Mouse (Mus musculus) cerebellum, postnatal 10 days (tissue): ENCODE measurements around the gene Txn2.

ENCODE experiments used
- DNase-seq, 2 experiments: peaks; one replicate each; pipeline ENCODE4 v3.0.0; 2021; ENCODE audit warnings: mixed read lengths in 2 of 2

Txn2 gene

DNA sequence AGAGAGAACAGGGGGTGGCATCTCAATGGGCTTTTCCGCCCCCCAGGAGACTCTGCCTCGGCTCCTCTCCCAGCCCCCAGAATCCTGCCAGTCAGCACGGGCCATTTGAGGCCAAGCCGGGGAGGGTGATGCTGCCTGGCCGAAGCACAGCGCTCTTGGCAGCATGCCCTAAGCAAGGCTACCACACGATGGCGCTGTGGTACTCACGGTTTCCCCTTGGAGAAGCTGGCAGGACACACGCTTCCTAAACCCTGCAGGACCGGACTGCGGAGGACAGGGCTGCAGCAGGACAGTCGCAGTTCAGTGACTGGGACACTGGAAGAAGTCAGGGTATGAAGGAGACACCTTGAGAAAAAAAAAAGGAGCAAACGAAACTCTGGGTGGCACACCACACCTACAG, 5.0 kb upstream of the Txn2 start:
- peak; percentile 99 to 100 for DNase-seq

DNA sequence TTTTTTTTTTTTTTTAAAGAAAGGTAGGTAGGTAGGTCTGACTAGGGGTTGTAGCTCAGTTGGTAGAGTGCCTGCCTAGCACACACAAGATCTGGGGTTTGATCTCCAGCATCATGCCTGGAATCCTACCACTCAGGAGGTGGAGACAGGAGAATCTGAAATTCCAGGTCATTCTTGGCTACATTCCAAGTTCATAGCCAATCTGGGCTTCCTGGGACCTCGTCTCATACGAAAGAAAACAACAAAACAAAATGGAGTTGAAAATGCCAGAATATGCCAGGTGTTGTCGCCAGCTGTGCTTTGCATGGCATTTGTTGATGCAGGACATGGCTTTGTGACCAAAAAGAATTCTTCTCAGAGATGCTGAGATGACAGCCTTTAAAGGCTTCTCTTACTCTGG, 4.4 kb upstream of the Txn2 start:
- peak; percentile 44 to 76 for DNase-seq

DNA sequence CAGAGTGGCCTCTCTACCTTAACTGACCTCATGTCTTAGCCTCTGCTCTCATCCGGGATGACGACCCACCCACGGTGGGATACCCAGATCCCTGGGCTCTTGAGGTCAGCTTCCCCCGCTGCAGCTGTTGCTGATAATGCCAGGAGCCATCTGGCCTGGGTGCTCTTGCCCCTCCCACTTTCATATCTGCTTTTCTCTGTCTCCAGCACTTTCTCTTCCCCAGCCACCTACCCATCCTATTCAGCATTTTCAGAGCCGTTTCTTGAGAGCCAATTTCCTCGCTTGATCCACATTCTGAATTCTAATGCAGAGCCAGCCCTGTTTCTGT, 2.8 kb upstream of the Txn2 start:
- peak in 1 of 2 experiments; percentile 34 for DNase-seq

DNA sequence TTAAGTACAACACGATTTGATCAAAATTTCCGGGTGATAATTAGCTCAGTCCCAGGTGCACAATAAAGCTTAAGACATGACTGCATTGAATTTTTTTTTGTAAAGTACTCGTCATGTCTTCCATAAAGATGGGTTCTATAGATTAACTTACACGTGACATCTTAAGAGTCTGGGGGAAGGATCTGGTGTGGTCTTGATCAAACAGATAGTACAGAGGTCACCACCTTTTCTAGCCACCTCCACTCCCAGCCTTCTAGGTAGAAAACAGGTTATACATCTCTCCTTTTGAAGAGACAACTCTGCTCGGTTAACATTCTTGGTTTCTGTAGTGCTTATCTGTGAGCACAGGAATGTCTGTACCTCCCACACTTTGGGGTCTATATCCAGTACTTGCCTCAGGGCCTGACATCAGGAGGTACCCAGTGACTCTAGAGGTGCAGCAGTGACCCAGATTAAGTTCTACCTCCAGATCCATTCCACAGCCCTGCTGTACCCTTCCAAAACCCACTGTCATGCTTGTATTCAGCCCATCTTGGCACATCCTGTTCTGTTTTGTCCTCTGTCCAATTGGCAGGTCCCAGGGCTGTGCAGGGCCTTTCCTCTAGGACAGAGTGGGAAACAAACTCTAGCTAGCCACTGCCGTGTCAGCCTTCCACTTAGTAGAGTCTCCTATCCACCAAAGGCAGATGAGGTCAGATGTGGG, 2.3 kb upstream of the Txn2 start:
- DNase-seq, result peak; percentile 55 to 58

DNA sequence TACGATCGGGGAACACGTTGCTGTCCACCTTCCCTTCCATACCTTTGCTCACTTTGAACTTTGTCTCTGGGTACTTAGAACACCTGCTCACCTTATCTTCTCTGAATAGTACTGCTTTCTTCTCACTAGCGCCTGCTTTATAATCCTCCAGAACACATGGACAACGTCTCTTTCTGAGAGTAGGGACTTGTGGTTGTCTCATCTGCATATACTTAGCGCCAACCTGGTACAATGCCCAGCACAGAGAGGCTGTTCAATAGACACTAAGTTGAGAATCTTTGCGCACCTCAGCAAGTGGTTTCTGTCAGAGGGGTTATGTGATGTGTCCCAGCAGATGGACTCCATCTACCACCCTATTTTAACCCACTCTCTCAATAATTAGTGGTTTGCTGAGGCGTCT, 998 bp upstream of the Txn2 start:
- no peak for DNase-seq

DNA sequence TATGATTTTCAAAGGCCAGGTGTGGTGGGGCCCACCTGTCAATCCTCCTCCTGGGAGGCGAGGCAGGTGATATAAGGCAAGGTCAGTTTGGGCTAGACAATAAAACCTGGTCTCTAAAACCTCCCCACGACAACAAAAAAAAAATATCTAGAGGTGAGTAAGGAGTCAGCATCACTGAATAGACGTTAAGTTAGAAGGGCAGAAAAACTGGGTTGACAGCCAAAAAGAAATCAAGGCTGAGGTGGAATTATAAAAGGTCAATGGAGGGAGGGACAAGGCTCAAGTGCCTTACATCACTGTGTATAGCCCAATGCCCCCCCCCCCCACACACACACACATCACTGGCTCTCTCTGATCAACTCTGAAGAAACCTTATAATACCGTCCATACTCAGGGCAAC, 715 bp downstream of the Txn2 start:
- DNase-seq, result no peak

DNA sequence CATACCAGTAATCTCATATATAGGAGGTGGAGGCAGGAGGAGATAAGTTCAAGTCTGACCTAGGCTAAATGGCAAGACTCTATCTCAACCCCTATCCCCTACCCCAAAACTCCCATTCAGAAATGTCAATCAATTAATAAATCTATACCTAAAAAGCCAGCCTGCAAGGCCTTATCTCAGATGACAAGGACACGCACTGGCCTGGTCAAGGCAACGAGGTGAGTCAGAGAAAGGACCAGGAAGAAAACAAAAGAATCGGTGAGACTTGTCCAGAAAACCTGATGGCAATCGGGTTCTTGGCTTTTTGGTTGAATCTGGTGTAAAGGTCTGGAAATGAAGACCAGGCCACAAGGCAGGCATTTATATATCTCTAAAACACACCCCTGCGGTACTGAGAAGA, 1.9 kb downstream of the Txn2 start:
- no peak for DNase-seq

DNA sequence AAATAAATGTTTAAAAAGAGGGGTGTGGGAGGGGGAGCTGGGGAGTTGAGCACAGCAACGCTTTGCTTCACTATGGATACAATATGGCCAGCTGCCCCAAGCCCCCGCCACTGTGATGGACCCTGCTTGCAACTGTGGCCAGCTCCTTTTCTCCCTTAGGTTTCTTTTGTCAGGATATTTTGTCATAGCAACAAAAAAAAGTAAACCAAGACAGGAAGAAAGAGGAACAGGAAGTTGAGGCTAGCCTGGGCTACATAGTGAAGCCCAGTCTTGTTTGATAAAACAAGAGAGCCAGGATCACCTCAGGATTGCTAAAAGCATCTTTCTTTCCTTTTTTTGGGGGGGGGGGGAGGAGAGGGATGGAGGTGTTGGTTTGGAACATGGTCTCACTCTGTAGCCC, 3.6 kb downstream of the Txn2 start:
- no peak for DNase-seq

DNA sequence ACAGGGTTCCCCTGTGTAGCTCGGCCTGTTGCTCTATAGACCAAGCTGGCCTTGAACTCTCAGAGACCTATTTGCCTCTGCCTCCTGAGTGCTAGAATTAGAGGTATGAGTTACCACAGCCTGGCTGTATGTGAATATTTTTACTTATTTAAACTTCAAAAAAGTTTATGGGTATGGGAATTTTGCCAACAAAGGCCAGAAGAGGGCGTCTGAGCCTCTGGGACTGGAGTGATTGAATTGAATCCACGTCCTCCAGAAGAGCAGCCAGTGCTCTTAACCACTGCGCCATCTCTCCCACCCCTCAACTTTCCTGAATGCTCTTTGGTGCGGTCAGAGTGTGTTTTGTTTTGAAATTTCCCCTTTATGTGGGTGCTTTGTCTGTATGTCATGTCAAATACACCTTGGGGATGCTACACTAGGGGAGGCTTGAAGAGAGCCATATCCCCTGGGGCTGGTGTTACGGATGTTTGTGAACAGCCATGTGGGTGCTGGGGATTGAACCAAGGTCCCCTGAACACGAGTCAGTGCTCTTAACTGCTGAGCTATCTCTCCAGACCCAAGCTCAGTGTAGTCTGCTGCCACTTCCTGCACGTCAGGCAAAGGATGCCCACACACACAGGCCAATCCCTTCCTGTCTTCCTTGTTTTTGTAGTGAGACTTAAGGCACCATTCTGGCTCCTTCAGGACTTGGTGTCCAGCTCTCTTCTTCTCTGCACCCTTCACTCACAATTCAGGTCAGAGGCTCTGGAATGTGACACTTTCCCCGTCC, 5.4 kb downstream of the Txn2 start:
- no peak for DNase-seq

DNA sequence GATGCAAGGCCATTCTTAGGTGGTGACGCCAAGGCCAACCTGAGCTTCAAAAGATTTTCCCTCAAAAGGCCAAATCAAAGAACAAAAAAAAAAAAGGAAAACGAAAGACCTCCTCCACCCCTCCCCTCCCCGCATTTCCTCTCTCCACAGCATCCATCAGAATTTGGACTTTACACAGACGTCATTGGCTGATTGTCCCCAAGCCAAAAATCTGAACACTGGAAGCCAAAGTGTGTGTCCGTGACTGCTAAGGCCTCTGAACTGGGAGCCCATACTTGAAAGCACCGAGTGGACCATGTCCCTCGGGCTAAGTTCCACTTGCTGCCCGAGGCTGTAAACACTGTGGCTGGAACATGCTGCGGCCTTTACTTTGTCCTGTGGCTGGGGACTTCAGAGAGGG, 6.1 kb downstream of the Txn2 start:
- DNase-seq, result no peak

DNA sequence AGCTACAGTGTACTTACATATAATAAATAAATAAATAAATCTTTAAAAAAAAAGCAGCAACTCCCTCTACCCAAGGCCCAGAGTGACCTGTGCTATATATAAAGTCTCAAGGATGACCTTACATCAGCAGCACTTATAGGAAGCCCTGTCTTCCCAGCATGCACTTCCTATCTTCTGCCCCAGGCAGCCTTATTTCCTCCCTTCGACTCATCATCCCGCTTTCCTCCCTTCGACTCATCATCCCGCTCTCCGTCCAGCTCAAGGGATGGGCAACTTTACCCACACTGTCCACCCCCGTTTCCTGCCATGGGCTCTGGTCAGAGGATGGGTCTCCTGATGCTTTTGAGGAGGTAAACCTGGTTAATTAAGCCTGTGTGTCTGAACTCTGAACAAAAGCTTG, 7.2 kb downstream of the Txn2 start:
- no peak for DNase-seq

DNA sequence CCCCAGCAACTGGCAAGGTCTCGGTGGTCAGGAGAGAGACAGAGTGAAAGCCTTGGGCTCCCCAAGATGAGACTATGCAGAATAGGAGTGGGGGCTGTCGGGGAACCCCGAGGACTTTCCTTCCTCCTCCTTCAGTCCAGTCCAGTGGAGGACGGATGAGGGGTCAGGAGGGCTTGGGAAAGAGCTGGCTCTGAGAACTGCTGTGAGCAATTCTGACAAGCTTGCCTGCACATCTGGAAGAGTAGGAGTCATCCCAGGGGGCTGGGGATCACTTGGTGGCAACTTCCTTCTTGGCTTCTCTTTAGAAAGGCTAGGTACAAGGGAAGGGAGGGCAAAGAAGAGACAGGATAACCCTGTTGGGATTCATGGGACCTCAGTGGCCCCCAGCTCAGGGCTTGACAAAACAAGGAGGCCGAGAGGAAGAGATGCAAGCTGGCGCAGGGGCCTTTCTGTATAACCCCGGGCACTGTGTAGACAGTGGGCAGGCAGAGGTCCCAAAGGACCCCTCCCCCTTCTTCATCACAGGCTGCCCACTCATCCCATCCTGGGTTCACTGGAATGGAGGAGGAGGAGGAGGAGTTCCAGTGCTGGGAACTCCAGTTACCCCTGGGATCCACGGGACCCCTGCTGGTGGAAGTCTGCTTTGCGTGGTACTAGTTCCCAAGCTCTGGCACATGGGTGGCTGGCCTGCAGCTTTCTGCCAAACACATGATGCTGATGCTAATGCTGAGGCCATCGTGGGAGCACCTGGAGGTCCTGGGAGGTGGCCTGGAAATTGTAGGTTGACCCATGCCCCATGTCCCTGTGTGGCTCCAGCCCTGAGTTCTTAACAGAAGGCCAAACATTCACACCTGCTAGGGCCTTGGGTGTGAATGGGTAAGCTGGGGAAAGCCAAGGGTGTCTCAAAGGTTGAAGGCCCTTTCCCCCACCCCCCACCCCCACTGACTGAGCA, 8.0 kb downstream of the Txn2 start:
- peak in 1 of 2 experiments; percentile 32 for DNase-seq

DNA sequence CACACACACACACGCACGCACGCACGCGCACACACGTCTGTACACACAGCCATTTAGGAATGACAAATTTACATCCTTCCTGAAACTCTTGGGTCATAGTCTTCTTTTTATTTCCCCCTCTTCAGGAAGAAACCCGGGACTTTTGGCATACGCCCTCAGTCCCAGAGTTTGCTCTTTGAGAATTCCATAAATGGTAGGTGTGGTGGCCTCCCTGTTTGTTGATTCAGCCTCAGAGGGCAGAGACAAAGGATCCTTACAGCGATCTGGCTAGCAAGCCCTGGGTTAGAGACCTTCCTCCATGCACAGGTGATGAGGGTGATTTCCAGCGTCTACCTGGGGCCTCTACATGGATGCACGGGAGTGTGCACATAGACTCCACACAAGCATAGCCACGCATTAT, 9.4 kb downstream of the Txn2 start:
- no peak for DNase-seq

DNA sequence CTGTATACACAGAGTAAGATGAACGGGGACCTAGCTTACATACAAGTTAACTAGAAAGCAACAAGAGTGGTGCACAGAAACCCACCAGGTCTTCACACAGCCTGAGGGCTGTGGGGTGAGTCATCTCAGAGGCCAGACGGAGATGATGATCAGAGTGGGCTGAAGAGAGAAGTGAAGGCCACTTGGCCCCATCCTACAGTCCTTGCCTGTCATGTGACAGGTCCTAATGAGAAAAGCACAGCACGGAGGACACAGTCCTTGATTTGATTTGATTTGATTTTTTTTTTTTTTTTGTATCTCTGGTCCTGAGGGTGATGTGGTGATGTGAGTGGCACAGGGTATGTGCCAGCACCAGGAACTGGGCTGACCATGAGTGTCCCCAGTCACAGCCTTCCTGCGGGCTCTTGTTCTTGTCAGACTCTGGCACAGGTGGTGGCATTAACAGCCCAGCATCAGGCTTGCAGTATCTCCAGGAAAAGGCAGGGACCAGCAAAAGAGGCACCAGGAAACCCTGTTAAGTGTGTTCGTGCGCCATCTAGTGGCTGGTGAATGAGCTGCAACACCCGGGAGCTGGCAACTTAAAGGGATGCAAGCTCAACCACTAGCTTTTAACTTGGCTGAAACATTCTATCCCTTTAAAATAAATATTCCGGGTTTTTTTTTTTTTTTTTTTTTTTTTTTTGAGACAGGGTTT, 11.8 kb downstream of the Txn2 start:
- DNase-seq, result peak; percentile 94 to 97

DNA sequence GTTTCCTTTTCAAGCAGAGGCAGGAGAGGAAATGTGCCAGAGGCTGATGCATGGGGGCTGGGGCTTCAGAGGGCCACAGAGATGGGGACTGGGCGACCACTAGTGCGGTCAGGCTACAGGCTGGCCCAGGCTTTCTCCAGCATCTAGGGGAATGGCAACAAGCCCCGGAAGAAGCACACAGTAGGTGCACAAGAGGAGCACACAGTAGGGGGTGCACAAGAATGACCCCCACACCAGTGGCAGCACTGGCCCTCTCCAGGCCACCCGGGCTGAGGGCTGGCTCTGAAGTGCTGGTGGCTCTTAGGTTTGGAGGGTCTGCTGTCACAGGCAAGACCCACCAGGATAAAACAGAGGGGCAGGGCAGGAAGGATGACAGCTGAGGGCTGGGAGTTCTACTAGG, 13.5 kb downstream of the Txn2 start:
- DNase-seq, result no peak

DNA sequence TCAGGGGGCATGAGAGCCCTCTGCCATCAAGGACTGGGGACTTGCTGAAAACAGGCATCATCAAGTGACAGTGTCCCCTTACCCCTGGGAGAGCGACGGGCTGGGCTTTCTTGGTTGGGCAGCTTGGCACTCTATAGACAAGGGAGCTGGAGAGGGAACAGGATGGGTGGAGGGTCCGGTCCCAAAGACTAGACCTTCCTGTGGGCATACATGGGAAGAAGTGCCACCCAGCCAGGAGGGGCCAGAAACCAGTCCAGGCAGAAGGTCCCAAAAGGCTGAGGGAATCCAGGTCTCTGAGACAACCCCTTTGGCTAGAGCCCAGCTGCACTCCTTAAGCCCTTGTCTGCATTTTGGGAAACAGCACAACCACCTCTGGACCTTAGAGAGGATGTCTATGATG, 14.3 kb downstream of the Txn2 start:
- no peak for DNase-seq

DNA sequence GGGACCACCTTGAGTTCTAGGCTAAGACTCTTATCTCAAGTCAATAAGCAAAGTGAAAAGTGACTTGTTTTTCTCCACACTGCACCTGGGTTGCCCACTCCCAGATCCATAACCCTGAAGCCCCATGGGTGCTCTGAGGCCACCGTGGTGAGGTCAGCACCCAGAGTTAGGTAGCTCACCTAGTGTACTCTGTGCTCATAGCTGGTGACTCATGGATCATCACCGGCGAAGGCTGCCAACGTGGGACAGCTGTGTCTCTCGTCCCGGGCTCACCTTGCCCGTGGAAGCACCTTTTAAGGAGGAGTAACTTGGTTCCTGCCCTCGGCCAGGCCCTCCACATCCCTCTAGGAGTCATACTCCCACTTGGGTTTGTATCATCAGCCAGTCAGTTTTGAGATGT, 15.8 kb downstream of the Txn2 start:
- DNase-seq, result no peak

DNA sequence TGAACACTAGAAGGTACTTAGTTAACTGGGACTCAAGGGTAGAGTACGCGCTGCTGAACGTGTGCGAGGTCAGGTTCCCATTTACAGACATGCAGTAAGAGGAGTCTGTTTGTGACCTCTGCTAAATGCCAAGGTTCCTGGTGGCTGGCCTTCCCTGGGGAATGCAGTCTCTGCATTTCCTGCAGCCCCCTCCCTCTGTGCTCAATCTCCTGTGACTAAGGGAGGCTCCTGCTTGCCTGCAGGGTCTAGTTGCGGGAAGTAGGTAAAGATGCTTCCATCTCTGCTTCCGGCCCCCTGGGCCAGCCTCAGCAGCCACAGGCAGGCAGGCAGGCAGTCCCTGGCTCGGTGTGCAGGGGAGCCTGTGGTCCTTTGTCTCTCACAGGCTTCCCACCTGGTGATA, 16.2 kb downstream of the Txn2 start:
- DNase-seq, result no peak

DNA sequence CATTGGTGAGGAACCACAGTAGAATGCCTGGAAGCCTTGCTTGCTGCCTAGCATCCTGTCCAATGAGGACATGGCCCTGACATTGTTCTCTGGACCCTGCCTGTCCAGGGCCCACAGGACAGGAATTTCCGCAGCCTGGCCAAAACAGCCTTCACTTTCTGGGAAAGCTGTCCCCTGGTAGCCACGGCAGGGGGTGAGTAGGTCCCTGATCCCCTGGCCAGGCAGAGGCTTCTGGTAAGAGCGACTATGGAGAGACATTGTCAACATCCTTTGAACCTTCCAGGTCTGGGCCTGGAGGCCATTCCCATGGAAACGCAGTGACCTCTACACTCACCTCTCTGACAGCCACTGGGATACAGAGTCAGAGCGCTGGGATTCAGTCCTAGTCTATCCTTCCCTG, 16.8 kb downstream of the Txn2 start:
- no peak for DNase-seq

DNA sequence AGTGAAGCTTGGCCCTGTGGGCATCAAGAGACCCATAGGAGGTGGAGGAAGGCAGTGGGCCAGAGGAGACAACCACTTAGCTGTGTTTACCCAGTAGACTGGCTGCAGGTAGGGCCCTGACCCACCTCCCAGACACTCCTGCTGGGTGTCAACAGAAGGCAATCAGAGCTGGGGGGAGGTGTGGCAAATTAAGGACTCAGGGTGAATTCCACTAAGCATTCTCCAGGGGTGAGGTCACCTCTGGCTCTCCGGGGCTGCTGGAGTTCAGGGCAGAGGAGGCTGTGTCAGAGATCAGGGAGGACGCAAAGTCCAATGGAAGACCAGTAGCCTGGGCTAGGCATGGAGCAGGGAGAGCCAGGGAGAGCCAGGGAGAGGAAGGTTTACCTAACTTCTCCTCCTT, 17.7 kb downstream of the Txn2 start:
- DNase-seq, result no peak

DNA sequence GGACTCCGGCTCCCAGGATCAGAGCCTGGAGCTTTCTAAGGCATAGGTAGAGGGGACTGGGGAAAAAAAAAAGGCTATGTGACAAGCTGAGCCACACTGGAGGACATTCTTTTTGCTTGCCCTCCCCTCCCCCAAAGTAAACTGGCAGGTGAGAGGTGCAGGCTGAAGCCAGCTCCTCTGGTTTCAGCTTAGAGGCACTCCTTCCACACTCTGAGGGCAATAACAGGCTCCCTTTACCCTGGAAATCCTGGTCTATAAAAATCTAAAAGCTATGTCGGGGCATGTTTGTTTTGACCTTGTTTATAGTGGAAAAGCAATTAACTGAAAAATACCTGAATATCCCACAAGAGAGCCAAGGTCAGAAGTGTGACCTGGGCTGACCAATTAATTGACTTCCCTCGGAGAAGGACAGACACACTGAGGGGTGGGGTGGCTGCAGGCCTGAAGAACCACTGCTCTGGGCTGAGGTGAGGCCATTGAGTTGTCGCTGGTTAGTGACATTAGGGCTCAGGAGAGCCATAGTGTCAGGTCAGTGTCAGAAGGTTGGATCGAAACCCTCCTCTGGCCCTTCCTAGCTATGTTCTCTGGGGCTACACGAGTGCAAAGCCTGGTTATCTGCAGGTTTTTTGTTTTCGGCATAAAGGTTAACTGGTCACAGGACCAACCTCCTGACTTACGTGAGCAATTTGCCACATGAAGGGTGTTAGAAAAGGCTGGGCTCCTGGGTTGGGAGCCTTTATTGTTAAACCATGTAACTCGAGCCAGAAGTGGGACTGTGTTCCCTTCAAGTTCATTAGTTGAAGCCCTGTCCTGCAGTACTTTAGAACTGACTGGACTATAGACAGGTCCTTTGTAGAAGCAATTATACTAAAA, 20.9 kb downstream of the Txn2 start:
- DNase-seq, result no peak

DNA sequence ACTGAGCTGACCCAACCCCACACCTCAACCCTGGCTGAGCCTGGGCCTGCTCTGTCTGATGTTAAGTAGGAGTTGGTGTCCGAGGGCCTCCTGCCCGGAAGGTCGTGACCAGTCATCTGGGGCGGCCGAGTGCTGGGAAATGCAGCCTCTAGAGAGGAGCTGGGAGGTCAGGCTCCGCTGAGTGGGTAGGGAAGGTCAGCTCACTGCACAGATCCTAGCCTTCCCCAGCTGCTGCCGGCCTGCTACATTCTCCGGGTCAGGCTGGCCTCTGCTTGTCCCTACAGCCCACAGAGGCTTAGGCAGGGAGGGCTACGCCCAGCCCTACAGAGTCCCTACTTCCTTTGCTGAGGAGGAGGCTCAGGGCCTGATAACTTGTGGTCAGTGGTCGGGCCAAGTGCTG, 22.3 kb downstream of the Txn2 start:
- no peak for DNase-seq
